Mouse (Mus musculus) ovary, adult 18-20 months (tissue): ENCODE measurements around the gene Vash2.

ENCODE experiments used
- DNase-seq: peaks from one replicate; pipeline ENCODE4 v3.0.0; 2022; ENCODE audit warnings: low spot score, mixed read lengths

Gene Vash2

DNA sequence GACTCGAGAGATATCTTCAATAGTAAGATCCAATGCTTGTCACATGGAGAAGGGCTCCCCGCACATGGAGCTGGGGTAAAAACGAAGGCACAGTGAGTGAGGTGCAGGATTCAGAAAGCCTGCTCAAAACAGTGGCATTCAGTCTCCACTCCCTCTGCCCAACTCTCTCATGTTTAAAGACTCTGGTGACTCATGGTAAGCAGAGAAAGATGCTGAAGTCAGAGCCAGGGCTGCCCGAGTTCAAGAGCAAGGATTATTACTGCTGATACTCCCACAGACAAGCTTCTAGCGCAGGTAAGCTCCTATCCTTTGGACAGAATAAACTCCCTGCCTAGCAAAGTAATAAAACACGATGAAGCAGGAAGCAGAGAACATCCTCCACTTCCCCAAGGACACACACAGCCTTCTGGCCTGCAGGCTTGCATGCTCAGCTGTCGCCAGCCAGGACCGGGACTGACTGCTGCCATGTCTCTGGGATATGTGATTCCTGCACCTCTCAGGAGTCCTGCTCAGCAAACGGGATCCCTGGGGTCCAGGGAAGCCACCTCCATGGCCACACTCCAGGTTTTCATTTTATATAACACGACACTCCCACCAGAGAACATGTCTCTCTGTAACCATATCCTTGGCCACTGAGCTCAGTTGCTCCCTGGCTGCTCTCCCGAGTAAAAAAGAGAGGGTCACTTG, 2.1 kb downstream of the Vash2 start:
- DNase-seq, result no peak

DNA sequence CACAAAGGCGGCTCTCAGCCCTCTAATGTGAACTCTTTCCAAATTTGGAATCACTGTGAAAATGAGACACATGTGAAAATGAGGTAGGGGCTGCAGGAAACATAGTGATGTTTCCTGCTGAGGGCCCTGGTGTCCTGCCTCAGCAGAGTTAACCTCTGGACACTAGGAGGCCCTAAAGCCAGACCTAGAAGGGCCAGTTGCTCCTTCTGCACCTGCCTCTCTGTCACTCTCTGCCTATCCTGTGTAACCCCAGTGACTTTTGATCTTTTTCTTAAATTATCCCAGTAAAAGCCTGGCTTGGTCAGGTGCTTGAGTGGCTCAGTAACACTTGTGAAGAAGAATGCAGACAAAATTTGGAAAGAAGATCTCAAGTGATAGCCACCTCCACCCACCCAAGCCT, 4.3 kb downstream of the Vash2 start:
- DNase-seq, result no peak

DNA sequence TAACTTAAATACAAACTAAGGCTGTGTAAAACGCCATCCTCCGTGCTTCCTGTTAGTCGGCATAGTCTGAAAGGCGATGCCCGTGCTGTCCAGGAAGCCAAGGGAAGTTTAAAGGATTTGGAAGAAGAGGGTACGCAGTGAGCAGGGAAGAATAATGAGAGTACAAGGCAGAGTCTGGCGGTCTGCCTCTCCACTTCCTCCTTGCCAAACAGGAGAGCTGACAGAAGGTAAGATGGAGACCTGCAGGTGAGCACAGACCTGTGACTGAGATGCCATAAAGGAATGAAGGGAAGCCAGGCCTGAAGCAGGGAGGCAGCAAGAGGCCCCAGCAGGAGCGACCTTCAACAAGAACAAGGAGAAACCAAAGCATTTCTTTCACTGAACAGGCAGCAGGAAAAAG, 4.9 kb downstream of the Vash2 start:
- DNase-seq, result no peak

DNA sequence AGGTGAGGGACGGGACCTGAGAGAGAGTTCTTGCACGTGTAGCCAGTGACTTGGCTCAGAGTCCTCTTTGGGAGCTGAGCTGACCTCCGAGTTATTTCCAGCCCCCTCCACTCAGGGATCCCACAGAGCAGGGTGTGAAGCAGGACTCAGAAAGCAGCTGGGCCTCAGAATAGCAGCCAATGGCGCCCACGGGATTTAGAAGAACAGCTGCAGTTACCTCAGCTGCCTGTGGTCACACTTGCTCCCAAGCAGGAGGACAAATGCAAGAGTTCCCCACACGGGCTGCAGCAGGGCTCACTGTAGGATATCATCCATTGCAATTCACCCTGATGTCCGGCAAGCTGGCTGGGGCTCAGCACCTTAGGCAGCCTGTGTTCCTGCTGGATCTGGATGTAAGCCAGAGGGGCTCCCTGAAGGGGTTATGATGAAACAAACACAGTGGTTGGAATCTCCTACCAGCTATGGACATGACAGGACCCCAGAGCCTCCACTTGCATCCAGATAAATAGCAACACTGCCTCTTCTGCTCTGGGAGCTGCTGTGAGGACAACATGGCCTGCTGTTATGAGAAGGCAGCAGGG, 6.4 kb downstream of the Vash2 start:
- no peak for DNase-seq

DNA sequence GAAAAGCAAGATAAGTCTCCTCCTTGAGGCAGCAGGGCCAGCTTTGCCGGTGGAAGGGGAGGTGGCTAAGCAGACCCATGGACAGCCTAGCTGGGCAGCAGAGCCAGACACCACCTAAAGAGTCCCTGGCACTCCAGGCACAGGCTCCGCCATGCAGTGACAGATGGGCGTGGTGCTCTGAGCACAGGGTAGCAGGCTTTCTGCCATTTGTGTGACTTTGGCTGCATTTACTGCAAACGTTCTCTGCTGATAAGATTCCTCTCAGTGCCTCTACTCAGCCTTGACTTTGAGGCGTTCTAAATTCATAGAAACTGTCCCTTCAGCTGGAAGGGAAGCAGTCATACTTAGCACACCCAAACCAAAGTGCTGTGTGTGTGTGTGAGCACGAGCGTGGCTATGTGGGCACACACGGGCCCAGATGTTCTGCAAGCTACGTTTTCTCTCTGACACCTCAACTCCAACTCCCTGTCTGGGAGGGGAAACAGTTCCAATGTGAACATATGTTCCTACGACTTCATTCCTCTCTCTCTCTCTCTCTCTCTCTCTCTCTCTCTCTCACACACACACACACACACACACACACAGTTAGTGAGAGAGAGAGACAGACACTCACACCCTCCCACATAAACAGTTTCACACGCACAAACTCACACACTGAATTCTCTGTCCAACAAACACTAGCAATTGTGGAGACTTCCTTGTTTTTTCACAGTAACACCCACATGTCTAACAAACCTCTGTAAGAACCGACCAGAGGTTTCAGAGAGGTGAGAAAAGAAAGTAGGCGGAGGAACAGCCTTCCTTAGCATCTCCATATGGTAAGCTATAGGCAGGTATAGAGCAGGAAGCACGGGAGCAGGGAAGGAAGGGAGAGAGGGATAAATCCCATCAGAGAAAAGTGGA, 7.1 kb downstream of the Vash2 start:
- DNase-seq, result no peak

DNA sequence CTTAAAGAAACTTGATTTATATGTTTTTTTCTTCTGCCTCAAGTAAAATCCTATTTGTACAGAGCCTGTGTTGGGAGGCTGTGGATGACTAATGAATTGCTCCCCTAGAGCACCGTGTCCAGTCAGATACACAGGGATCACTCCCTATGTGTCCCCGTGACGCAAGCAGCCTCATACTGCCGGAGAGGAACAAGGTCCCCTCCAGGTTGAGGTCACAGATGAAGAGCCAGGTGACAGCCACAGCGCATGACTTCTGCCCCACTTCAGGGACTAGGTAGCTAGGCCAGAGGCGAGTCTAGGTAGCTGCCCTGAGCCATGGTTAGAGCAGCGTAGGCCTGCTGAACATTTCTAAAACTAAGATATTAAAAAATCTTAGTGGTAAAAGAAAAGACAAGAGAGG, 11.1 kb downstream of the Vash2 start:
- DNase-seq, result no peak

DNA sequence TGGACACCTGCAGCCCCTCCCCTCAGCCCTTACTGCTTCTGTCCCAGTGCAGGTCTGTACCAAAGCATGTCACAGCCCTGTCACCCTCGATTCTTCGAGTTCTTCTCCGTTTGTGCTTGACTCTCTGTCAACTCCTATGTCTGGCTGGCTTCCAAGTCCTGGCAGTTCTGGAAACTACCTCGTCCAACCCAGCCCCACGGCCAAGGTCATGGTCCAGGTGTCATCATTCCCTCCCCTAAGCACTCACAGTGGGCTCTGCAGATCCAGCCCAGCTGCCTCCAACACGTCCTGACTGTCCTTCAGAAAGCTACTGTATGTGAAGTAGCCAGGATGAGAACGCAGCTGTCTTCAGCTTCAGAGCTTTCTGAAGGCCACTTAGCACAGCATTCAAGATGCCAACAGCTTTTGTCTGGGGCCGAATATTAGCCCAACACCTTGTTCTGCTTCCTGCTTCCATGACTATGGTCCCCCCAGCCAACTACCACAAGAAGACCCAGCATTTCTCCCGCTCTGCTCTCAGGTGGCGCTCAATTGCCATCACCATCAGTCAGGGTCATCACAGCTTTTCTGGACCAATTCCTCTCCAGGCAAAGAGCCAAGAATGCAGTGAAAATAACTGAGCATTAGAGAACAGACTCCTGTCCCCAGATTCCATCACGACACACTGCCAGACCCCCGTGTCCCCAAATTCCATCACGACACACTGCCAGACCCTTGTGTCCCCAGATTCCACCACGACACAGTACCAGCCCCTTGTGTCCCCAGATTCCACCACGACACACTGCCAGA, 13.9 kb downstream of the Vash2 start:
- DNase-seq, result no peak

DNA sequence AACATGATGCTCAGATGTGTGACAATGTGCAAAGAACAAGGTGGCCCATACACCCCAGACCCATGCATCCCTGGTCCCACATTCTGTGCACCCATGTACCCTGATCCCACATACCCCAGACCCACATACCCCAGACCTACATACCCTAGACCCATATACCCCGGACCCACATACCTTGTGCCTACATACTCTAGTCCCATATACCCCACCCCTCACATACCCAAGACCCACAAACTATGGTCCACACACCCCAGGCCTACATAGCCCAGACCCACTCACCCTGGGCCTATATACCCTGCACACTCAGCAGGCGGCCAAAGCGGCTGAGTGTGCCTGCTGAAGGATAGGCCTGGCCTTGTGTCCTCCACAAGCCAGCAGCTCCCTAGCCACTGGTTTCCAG, 16.3 kb downstream of the Vash2 start:
- no peak for DNase-seq

DNA sequence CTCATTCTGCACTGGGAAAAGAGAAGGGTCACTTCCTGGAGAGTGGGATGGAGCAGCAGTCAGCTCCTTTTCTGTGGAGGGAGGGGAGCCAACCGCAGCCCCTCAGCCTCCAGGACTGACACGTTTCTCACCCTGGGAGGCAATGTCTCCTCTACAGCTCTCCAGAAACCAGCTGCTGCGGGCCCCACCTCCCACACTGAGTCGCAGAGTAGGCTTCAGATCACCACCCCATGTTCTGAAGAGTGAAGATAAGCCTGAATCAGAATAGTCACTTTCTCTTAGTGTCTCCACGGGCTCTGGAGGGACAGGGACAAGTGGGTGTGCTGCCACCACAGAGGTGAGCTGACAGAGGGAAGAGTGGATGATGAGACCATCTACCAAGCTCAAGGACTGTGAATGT, 20.3 kb downstream of the Vash2 start:
- DNase-seq, result no peak

DNA sequence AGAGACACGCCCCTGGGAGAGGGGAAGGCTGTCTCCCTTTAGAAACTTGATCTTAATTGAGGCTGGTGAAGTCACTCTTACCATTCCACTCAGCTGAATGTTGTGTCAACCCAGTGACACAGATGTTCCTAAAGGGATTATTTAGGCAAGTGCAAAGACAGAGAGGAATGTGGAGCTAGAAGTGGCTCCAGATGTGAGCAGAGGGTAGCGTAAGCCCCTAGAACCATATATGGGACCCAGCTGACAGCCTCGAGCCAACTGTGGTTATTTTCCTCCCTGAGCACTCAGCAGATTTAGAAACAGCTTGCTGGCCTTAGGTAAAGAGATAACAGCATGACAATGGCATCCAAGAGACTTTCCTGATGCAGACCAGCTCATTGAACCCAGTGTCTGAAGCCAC, 26.1 kb downstream of the Vash2 start:
- DNase-seq, result no peak

DNA sequence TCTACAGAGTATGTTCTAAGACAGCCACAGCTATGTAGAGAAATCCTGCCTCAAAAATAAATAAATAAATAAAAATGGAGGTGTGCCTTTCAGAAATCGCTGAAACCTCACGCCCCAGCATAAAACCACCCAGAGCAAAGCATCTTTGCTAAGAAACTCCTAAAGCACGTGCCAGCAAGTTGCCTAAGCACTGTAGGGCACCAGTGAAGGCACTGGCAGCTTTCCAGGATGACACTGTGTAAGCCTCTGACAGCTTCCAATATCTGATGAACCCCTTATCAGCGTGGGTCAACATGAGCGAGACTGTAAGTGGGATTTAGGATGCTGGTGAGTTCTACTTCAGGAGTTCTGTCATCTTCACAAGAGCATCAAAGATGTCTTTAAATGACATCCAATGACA, 28.1 kb downstream of the Vash2 start:
- DNase-seq, result no peak

DNA sequence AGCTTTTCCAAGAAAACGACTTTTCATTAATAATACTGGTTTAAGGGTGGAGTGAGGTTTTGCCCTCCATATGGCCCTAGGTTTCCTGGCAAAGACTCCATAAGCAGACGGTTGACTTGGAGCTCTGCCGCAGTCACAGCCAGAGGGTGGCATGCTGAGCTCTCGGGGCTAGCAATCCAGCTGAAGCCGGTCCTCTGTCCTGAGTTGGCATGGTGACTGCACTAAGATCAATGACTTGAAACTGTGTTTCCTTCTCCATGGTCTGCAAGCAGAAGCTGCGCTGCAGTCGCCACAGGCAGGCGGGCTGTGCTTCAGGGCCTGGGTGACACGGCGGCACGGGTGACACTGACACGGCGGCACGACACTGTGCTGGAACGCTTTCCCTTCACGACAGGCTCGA, 30.2 kb downstream of the Vash2 start:
- DNase-seq, result no peak

DNA sequence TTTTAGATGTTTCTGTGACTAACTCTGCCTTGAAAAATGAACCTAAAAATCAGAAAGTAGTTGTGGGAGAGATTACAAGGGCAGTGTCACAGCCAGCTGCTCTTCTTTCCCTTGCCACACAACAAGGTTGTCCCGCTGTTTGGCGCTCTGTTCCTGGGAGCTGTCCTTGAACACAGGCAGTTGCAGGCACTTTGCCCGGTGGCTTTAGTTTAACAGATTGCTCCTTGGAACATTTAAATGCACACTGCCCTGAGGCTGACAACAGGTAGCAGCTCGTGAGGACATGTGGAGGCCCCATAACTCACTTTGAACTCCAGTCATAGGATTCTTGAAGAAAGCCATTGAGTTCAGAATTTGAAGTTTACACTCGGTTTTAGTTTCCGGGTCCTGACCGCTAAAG, 30.7 kb downstream of the Vash2 start:
- DNase-seq, result peak; percentile 48

DNA sequence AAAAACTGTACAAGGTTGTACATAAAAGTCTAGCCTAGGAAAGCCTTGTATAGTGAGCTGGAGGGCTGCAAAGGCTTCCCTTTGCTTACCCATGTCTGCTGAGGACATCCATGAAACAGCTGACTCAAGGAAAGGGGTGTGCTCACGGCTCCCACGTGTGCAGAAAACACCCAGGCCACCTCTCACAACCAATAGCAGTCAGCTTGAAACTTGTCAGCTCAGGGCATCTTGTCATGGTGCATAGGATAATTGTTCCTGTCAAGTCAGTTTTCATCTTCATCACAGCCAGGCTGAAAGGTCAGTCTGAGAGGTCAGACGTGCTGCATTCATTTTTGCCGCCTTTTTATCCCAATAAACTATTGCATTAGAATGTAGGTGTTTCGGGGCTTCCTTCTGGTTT, 31.1 kb downstream of the Vash2 start:
- no peak for DNase-seq

DNA sequence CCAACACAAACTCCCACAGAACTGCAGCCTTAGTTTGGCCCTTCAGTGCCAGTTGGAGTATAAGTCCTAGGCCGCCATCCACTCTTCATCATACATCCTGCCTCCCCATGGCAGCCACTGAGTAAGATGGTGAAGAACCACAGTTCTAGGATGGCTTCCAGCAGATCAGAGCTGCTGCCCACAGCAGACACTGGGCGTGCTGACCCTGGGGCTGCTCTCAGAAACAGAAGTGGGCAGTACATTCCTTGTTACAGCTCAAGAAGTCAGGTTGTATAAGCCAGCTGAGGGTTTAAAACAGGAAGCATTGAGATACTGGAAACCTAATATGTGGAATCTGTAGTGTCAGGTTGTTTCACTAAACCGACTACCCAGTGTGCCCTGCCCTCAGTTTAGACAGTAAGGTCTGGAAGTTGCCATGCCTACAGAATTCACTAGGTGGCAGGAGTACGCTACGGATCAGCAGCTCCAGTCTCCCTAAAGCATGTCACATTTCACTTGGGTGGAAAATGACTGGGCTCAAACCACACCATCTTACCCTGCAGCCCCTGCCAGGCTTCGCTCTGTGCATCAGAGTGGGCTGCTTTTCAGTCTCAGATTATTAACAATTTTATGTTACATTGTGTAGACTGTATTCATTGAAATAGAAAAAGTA, 34.9 kb downstream of the Vash2 start:
- no peak for DNase-seq

DNA sequence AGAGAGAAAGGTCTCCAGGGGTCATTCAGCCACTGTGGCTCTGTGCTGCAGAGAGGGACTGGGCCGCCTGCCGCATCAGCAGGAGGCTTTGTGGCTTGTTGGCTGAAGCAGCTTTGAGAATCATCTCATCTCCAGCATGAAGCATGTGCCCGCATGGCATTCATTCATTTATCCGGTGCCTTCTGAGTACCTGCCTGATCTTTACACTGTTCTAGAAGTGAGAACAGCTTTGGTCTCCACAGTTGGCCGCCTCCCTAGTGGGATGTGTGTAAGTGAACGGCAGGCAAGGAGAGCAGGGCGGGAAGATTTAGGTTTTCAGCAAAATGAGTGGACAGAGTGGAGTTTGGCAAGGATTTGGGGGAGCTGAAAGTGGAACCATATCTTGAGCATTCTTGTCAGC, 39.3 kb downstream of the Vash2 start:
- DNase-seq, result no peak

DNA sequence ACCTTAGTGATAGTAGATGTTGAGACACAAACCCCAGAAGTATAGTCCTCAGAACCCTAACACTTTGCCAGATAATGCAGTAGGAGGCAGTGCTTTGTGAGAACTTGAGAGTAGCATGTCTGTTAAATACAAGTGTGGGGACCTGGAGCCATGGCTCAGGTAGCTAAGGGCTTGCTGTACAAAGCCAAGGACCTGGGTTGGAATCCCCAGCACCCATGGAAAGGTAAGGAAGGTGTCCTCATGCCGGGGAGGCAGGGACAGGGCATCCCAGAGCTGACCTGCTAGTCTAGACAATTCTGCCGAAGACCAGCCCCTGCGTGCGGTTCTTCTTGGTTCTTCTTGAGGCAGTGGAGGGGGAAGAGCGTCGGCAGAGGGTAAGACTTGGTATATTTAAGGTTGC, 48.9 kb downstream of the Vash2 start:
- no peak for DNase-seq

DNA sequence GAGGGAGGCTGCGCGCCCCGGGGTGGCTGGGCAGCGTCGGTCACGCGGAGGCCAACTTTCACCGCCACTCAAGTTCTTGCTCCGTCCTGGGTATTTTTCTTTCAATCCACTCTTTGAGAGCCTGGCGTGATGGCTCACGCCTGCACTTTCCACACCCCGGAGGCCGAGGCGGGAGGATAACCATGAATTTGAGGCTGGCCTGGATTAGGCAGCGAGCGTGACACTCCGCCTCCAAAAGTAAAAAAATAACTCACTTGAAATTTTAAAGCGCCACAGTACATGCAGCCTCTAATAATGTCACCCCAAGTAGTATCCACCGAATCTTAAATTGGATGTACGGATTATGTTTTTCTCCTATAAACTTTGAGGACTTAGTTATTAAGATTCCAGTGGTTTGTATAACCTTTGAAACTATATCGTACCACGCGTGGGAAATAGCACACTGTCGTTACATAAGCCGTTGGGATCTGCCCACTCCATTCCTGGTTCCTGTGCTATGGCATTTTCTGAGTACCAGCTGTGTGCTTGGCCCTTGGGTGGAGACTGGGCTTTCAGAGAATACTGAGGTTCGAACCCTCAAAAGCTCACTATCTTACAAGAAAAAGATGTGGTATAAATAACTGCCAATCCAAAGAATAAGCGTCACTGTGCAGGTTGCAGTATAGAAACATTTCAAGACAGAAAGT, 49.9 kb downstream of the Vash2 start:
- peak; percentile 17 for DNase-seq

DNA sequence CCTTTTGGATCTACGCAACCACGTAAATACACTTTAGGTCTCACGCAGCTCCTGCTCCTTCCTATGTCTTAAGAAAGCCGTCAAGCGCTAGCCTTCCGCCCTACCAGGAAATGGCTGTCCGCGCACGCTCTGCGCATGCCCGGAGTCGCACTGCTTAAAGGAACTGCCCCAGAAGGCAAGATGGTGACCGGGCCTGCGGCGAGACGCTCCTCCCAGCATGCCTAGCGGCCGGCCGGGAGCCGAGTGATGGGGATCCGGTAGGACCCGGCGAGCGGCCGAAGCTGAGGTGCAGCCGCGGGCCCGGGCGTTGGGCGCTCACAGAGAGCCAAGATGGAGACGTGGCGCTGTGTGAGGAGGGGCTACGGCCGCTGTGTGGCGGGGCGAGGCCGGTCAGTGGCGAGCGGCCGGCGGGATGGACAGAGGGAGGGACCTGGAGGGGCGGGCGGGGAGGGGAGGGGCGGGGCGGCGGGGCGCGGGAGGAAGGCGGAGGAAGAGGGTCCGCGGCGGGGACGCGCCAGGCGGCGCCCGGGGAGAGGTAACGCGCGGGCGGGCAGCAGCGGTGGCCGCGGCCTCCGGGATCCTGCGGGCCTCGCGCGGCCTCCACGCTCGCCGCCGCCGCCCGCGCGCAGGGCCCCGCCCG, 50.6 kb downstream of the Vash2 start:
- DNase-seq, result peak; percentile 97

DNA sequence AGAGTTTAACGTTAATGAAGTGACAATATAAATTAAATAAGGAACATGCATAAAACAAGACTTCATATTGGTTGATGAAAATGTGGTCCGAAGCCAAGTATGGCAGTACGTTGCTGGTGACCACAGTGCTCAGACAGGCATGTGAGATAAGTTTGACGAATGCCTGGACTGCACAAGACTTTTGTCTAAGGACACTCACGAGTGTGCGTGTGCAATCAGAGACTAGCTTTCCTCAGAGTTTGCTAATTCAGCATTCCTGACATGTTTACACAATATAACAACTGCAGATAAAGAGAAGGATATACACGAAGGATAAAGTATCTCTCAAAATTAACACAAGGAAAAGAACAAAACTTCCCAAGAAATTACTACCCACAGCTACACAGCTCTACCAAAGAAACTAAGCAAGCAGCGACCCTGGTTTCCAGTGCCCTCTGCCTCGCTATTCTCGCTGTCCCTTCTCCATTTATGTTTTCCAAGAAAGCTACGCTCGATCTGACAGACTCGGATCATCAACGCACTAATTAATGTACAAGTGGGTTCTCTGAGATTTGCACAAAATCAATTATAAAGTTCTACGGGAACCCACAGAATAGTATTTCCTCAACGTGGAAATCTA, 51.2 kb downstream of the Vash2 start:
- no peak for DNase-seq
